Mouse (Mus musculus): ENCODE data around the gene Gm6482. TPM values are rescaled to one million over a fixed set of nuclear protein-coding genes. Genes with fewer than 3 reads are reported as not detected.
A peak's percentile ranks its signal among the peaks of the same experiment; 100 is the strongest.
"Not testable (repeated sequence)": the region's sequence is repeated elsewhere in the genome, so short reads cannot be mapped to it uniquely, and the experiment has no call there.

The Gm6482 gene
- polyA plus RNA-seq (2012; rRNA removed) = not detected in 2 replicates

- DNase-seq (ENCODE audit: extremely low spot score in 1 of 2, low spot score in 1 of 2) = not testable (repeated sequence)
Observed at GRCm38 (mm10) chr14:41408181-41408580, at the start of gene Gm6482. TSS of gene Gm6482 (minus strand) at chr14:41408281.

- not testable (repeated sequence) for DNase-seq (ENCODE audit: extremely low spot score in 1 of 2, low spot score in 1 of 2)
Observed at GRCm38 (mm10) chr14:41453418-41453817, 45.3 kb upstream of the Gm6482 start, which contains the start of gene Gm7954. TSS of gene Gm7954 (minus strand) at chr14:41453518.

- DNase-seq (ENCODE audit: extremely low spot score in 1 of 2, low spot score in 1 of 2) = peak in 1 of 2 experiments; percentile 27
Observed at GRCm38 (mm10) chr14:41425393-41426075, 17.5 kb upstream of the Gm6482 start.

- DNase-seq (ENCODE audit: extremely low spot score in 1 of 2, low spot score in 1 of 2) = not testable (repeated sequence)
Observed at GRCm38 (mm10) chr14:41424694-41425093, 16.6 kb upstream of the Gm6482 start.

- not testable (repeated sequence) for DNase-seq (ENCODE audit: extremely low spot score in 1 of 2, low spot score in 1 of 2)
Observed at GRCm38 (mm10) chr14:41386279-41386678, 21.8 kb downstream of the Gm6482 start, which contains the start of gene Gm7945. TSS of gene Gm7945 (minus strand) at chr14:41386379.

Other genes with a start within 250 kb of the Gm6482 start
- not detected in 2 replicates for gene Sftpd, start 223.1 kb downstream of the Gm6482 start, polyA plus RNA-seq (2012; rRNA removed)
- 0.06 TPM in 1 of 2 replicates, not detected in the other for gene Gm2832, start 129.5 kb downstream of the Gm6482 start, polyA plus RNA-seq (2012; rRNA removed)
- not detected in 2 replicates for gene Gm5798, start 59.7 kb downstream of the Gm6482 start, polyA plus RNA-seq (2012; rRNA removed)
- gene Gm7945, start 21.9 kb downstream of the Gm6482 start, polyA plus RNA-seq (2012; rRNA removed) = not detected in 2 replicates
- gene Gm7954, start 45.2 kb upstream of the Gm6482 start, polyA plus RNA-seq (2012; rRNA removed) = not detected in 2 replicates
- not detected in 2 replicates for gene Gm3486, start 81.2 kb upstream of the Gm6482 start, polyA plus RNA-seq (2012; rRNA removed)
- not detected in 2 replicates for gene Gm7970, start 147.3 kb upstream of the Gm6482 start, polyA plus RNA-seq (2012; rRNA removed)
- not detected in 2 replicates for gene 1700049E17Rik2, start 164.9 kb upstream of the Gm6482 start, polyA plus RNA-seq (2012; rRNA removed)
- gene Gm3072, start 216.3 kb upstream of the Gm6482 start, polyA plus RNA-seq (2012; rRNA removed) = not detected in 2 replicates
- gene Gm3676, start 238.2 kb upstream of the Gm6482 start, polyA plus RNA-seq (2012; rRNA removed) = not detected in 2 replicates